Mouse (Mus musculus) myocyte (in vitro differentiated cells): ENCODE results near the gene D16Ertd472e. TPM values are rescaled to one million over a fixed set of nuclear protein-coding genes. Genes with fewer than 3 reads are reported as not detected.

Source experiments
- H3K27me3 ChIP-seq: one replicate; pipeline ENCODE4 v1.6.1; 2011; ENCODE audit not compliant: control insufficient read depth, insufficient read depth, insufficient read length
- H3K36me3 ChIP-seq: one replicate; pipeline ENCODE4 v1.6.1; 2011; ENCODE audit not compliant: control insufficient read depth, insufficient read depth
- H3K4me2 ChIP-seq: one replicate; pipeline ENCODE4 v1.6.1; 2011; ENCODE audit warnings: low read depth, control low read depth
- H3K4me3 ChIP-seq: one replicate; pipeline ENCODE4 v1.5.1; 2011; ENCODE audit warnings: mild to moderate bottlenecking, control low read depth, moderate library complexity
- H3K79me2 ChIP-seq: one replicate; pipeline ENCODE4 v1.6.1; 2011; ENCODE audit not compliant: control insufficient read depth, insufficient read depth
- H3ac ChIP-seq: one replicate; pipeline ENCODE4 v1.6.1; 2011; ENCODE audit not compliant: control insufficient read depth, insufficient read length
- CEBPB ChIP-seq: IDR thresholded peaks from 2 replicates; pipeline ENCODE4 v1.6.1; 2011; ENCODE audit warnings: mild to moderate bottlenecking, moderate library complexity; ENCODE audit not compliant: poor library complexity, insufficient read depth, severe bottlenecking
- E2F4 ChIP-seq: IDR thresholded peaks from one replicate; pipeline ENCODE4 v1.6.1; 2011; ENCODE audit warnings: mild to moderate bottlenecking, control low read depth, moderate library complexity; ENCODE audit not compliant: insufficient read depth
- MAX ChIP-seq: IDR thresholded peaks from one replicate; pipeline ENCODE4 v1.6.1; 2011; ENCODE audit warnings: low read depth, mild to moderate bottlenecking, control low read depth
- MYOD1 ChIP-seq, 3 experiments: IDR thresholded peaks; one replicate each; pipeline ENCODE4 v1.6.1; 2011; ENCODE audit warnings: control low read depth in 2 of 3, low read depth in 2 of 3, mild to moderate bottlenecking in 2 of 3, moderate library complexity in 1 of 3; ENCODE audit not compliant: insufficient read length in 2 of 3, control insufficient read depth in 1 of 3
- MYOG ChIP-seq, 3 experiments: IDR thresholded peaks; one replicate each; pipeline ENCODE4 v1.6.1; 2011; ENCODE audit warnings: control low read depth in 2 of 3, low read depth in 2 of 3, mild to moderate bottlenecking in 2 of 3; ENCODE audit not compliant: insufficient read length in 2 of 3, control insufficient read depth in 1 of 3, insufficient read depth in 1 of 3
- POLR2A ChIP-seq: IDR thresholded peaks from one replicate; pipeline ENCODE4 v1.6.1; 2011; ENCODE audit warnings: low read depth, mild to moderate bottlenecking, control low read depth, moderate library complexity; ENCODE audit not compliant: insufficient read length
- POLR2AphosphoS2 ChIP-seq: IDR thresholded peaks from one replicate; pipeline ENCODE4 v1.6.1; 2011; ENCODE audit warnings: low read depth, control low read depth; ENCODE audit not compliant: insufficient read length
- REST ChIP-seq: IDR thresholded peaks from one replicate; pipeline ENCODE4 v1.6.1; 2011; ENCODE audit warnings: mild to moderate bottlenecking, control low read depth, moderate library complexity; ENCODE audit not compliant: insufficient read depth, insufficient read length
- SRF ChIP-seq: IDR thresholded peaks from one replicate; pipeline ENCODE4 v1.6.1; 2011; ENCODE audit warnings: low read depth; ENCODE audit not compliant: control insufficient read depth, insufficient read length
- TCF12 ChIP-seq: IDR thresholded peaks from one replicate; pipeline ENCODE4 v1.6.1; 2011; ENCODE audit warnings: mild to moderate bottlenecking, control low read depth; ENCODE audit not compliant: poor library complexity, insufficient read depth, severe bottlenecking
- TCF3 ChIP-seq: IDR thresholded peaks from one replicate; pipeline ENCODE4 v1.6.1; 2011; ENCODE audit warnings: low read depth, control low read depth; ENCODE audit not compliant: insufficient read length
- USF1 ChIP-seq: IDR thresholded peaks from one replicate; pipeline ENCODE4 v1.6.1; 2011; ENCODE audit warnings: low read depth, mild to moderate bottlenecking, control low read depth, moderate library complexity
- polyA plus RNA-seq: library from polyadenylated mRNA; unstranded; fragments of >200 nt; fragmentation: generic; extraction: Trizol; gene quantifications from one replicate; pipeline ENCODE4 v1.2.1, GENCODE M21; 2012; ENCODE audit warnings: missing spikeins

D16Ertd472e gene
- polyA plus RNA-seq, 1 experiment = 4.6 TPM

DNA sequence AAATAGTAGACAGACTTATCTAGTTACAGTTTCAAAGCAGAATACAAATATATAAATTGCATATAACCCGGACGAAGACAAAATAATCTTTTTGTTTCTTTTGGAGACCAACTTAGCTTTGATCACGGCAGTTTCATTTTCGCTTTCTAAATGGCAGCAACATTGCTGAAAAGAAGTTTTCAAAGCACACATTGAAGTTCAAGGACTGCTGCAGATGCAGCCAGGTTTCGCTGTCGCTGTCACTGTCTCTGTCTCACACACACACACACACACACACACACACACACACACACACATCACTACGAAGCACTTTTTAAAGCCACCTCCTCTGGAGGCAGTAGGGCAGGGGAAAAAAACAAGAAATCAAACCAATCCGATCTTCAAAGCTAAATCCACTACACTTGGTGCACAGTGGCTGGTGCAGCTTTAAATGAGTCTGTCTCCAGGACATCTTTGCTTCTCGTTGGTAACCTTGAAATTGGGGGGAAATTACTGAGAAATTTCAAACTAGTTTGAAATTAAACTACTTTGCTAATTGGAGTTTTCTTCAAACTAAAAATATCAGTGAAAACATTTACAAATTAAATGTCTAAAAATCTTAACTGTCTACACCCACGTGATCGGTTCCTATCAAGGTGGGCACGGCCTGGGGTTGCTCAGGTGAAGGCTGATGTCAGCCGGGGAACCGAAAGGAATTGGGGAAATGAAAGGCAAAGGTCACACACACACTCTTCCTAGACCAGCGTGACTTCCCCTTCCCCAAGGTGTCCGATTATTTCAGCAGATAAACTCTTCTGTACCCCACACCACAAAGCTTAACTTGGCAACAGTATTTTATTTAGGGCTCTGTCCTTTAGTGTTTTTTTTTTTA is 35.9 kb downstream of the D16Ertd472e start:
- Histone ChIP-seq H3ac (no peak overlapping the region), H3K27me3 (no peaks in the 10 kb centered on the region), H3K36me3 (peaks cover 11% of the 10 kb centered on the region), H3K79me2 (no peaks in the 10 kb centered on the region), H3K4me2 (no peak overlapping the region), H3K4me3 (no peak overlapping the region)
- TF ChIP-seq MAX = no peak
- no peak for TF ChIP-seq CEBPB

- H3K4me2 ChIP-seq = no peak overlapping the region
- no peak overlapping the region for H3ac ChIP-seq
- no peaks in the 10 kb centered on the region for H3K27me3 ChIP-seq
- H3K4me3 ChIP-seq = no peak overlapping the region
- TF ChIP-seq POLR2A = no peak
- TF ChIP-seq MYOD1 (IDR thresholded peaks at IDR 0.05; ENCODE audit: control insufficient read depth in 1 of 3, insufficient read length in 2 of 3, low read depth in 2 of 3) = no peak
- no peak for TF ChIP-seq POLR2AphosphoS2
- TF ChIP-seq MYOG (IDR thresholded peaks at IDR 0.05; ENCODE audit: control insufficient read depth in 1 of 3, insufficient read depth in 1 of 3, insufficient read length in 2 of 3, low read depth in 2 of 3) = no peak
- no peak for TF ChIP-seq TCF3
- no peak for TF ChIP-seq SRF
- TF ChIP-seq CEBPB = no peak
- TF ChIP-seq TCF12 = no peak
- no peak for TF ChIP-seq REST
- no peak for TF ChIP-seq E2F4
- TF ChIP-seq USF1 = no peak
- no peak for TF ChIP-seq MAX
- H3K79me2 ChIP-seq = no peaks in the 10 kb centered on the region
- no peaks in the 10 kb centered on the region for H3K36me3 ChIP-seq
These were observed 38.6 kb downstream of the D16Ertd472e start for GRCm38 (mm10) chr16:78537798-78538422.

- TF ChIP-seq REST = no peak
- TF ChIP-seq USF1 = no peak
- TF ChIP-seq MYOD1 (IDR thresholded peaks at IDR 0.05; ENCODE audit: control insufficient read depth in 1 of 3, insufficient read length in 2 of 3, low read depth in 2 of 3) = no peak
- no peak for TF ChIP-seq SRF
- TF ChIP-seq MAX = no peak
- no peak for TF ChIP-seq POLR2AphosphoS2
- no peak for TF ChIP-seq E2F4
- Histone ChIP-seq H3K36me3 (no peaks in the 10 kb centered on the region), H3K79me2 (no peaks in the 10 kb centered on the region), H3ac (no peak overlapping the region), H3K4me3 (no peak overlapping the region), H3K4me2 (no peak overlapping the region), H3K27me3 (no peaks in the 10 kb centered on the region)
These were observed 39.2 kb downstream of the D16Ertd472e start for GRCm38 (mm10) chr16:78537322-78537721.

- Histone ChIP-seq H3K79me2 (no peaks in the 10 kb centered on the region), H3ac (no peak overlapping the region), H3K36me3 (no peaks in the 10 kb centered on the region), H3K4me2 (no peak overlapping the region), H3K4me3 (no peak overlapping the region), H3K27me3 (no peaks in the 10 kb centered on the region)
- TF ChIP-seq MAX (no peak), MYOG (IDR thresholded peaks at IDR 0.05; ENCODE audit: control insufficient read depth in 1 of 3, insufficient read depth in 1 of 3, insufficient read length in 2 of 3, low read depth in 2 of 3) (no peak), USF1 (no peak), SRF (no peak), TCF3 (no peak), POLR2A (no peak), CEBPB (no peak), POLR2AphosphoS2 (no peak), TCF12 (no peak), E2F4 (no peak)
These were observed 42.0 kb downstream of the D16Ertd472e start for GRCm38 (mm10) chr16:78534468-78534867.
